Mouse (Mus musculus) intestine, embryonic 15.5 days (tissue): ENCODE measurements around the gene Adh7. TPM values are rescaled to one million over a fixed set of nuclear protein-coding genes. Genes with fewer than 3 reads are reported as not detected.

ENCODE experiments used
- ATAC-seq: fragments of 200-750 bp; cut with Nextera tagmentation; 2 replicates; pipeline ENCODE4 v1.8.0; 2017; ENCODE audit warnings: moderate TSS enrichment, moderate library complexity
- H3K27ac ChIP-seq: fragments of 300-500 bp; sonication (generic); 2 replicates; pipeline ENCODE4 v1.5.1; 2015; ENCODE audit warnings: mild to moderate bottlenecking, inconsistent platforms
- H3K27me3 ChIP-seq: fragments of 300-500 bp; sonication (generic); replicated peaks from 2 replicates; pipeline ENCODE4 v1.6.1; 2015; ENCODE audit warnings: inconsistent platforms
- H3K36me3 ChIP-seq: fragments of 300-500 bp; sonication (generic); 2 replicates; pipeline ENCODE4 v1.6.1; 2015; ENCODE audit warnings: inconsistent platforms
- H3K4me1 ChIP-seq: fragments of 300-500 bp; sonication (generic); replicated peaks from 2 replicates; pipeline ENCODE4 v1.6.1; 2015; ENCODE audit warnings: inconsistent platforms
- H3K4me2 ChIP-seq: fragments of 300-500 bp; sonication (generic); replicated peaks from 2 replicates; pipeline ENCODE4 v1.6.1; 2015; ENCODE audit warnings: mild to moderate bottlenecking, inconsistent platforms
- H3K4me3 ChIP-seq: fragments of 300-500 bp; sonication (generic); replicated peaks from 2 replicates; pipeline ENCODE4 v1.5.1; 2015; ENCODE audit warnings: inconsistent platforms
- H3K9ac ChIP-seq: fragments of 300-500 bp; sonication (generic); 2 replicates; pipeline ENCODE4 v1.6.1; 2015; ENCODE audit warnings: inconsistent platforms
- H3K9me3 ChIP-seq: fragments of 300-500 bp; sonication (generic); 2 replicates; pipeline ENCODE4 v1.6.1; 2016; ENCODE audit warnings: inconsistent platforms
- WGBS: fragments of 180-500 bp; shearing (Covaris S2); methylation state at CpG from one replicate; pipeline ENCODE4 v1.1.7; 2015; 5-methylcytosine and 5-hydroxymethylcytosine counted together
- polyA plus RNA-seq: library from polyadenylated mRNA; unstranded; fragments of >200 nt; fragmentation: Nextera tagmentation; extraction: Ambion mirVana; gene quantifications from 2 replicates; pipeline ENCODE4 v1.2.1, GENCODE M21; 2015

Adh7 gene
- polyA plus RNA-seq, 1 experiment from 2014 or later, result 0.30 TPM

DNA sequence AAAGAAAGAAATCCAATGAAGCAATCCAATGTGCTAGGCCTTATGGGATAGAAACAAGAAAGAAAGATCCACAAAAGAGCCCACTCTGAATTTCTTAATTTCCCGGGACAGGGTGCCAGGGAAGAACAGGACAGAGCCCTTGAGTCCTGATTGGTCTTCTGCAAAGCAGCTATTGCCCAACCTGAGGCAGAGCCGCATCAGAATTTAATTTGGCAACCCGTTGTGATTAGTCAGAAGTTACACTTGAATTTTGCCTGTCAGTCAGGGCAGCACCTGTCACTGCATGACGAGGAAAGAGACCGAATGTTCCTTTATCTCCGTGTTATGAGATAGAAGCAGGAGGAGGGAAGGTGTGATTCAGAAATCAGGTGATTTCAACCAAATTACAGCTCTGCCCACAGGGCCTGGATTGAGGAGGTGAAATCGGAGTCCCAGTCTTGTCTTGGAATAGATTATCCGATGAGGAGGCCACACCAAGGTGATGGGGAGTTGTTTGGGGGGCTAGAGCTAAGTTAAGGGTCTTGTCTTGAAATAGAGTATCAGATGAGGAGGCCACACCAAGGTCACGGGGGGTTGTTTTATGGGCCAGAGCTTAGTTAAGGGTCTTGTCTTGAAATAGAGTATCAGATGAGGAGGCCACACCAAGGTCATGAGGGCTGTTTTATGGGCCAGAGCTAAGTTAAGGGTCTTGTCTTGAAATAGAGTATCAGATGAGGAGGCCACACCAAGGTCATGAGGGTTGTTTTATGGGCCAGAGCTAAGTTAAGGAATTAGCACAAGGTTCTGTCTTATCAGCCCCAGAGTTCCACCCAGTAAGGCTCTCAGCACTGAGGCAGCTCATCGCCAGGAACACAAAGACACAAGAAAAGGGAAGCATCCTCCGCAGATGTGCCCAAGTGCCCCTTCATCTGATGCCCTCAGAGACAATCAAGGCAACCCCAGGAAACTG lies 43.4 kb downstream of the Adh7 start, which contains the start of gene Adh1:
TSS of gene Adh1 (plus strand) at position 271 of the 949 bp plus-strand sequence.
- no peaks in the 10 kb centered on the region for H3K36me3 ChIP-seq
- no peak within 1 kb of the TSS for H3K4me2 ChIP-seq
- H3K27ac ChIP-seq, result no peak within 1 kb of the TSS
- H3K9ac ChIP-seq, result no peak within 1 kb of the TSS
- ATAC-seq, result peak; percentile 78
- H3K4me1 ChIP-seq, result no peaks in the 10 kb centered on the region
- no peaks in the 10 kb centered on the region for H3K9me3 ChIP-seq
- no peaks in the 10 kb centered on the region for H3K27me3 ChIP-seq
- WGBS, result 71% methylated on average over 11 of the region's 11 CpGs
- H3K4me3 ChIP-seq, result no peak within 1 kb of the TSS

DNA sequence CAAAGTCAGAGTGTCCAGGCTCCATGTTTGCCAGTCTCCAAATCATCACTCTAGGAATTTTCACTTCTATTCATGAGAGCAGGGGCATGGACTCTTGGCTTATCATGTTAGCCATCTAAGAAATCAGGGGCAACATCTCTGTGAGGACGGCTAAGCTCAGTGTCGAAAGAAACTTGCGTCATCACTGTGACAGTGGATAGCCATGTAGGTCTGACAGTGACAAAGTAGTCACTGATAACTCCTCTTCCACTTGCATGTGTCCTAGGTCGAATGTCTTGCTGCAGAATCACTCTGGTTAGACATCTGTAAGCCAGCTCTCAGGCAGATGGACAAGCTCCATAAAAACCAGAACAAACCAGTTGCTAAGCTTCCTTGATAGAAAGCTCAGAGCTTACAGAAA lies 45.0 kb downstream of the Adh7 start:
- ATAC-seq, result no peak
- no peak overlapping the region for H3K4me3 ChIP-seq
- H3K36me3 ChIP-seq, result no peaks in the 10 kb centered on the region
- no peaks in the 10 kb centered on the region for H3K27me3 ChIP-seq
- WGBS, result 52% methylated on average over 4 of the region's 4 CpGs
- no peak overlapping the region for H3K9ac ChIP-seq
- H3K4me2 ChIP-seq, result no peak overlapping the region
- no peaks in the 10 kb centered on the region for H3K9me3 ChIP-seq
- H3K4me1 ChIP-seq, result no peaks in the 10 kb centered on the region
- H3K27ac ChIP-seq, result no peak overlapping the region

- Histone ChIP-seq H3K9me3 (no peaks in the 10 kb centered on the region), H3K9ac (no peak overlapping the region), H3K4me2 (no peak overlapping the region), H3K27me3 (no peaks in the 10 kb centered on the region), H3K4me3 (no peak overlapping the region), H3K27ac (no peak overlapping the region), H3K36me3 (no peaks in the 10 kb centered on the region), H3K4me1 (no peaks in the 10 kb centered on the region)
- no peak for ATAC-seq
- WGBS, result 62% methylated on average over 5 of the region's 5 CpGs
Observed at GRCm38 (mm10) chr3:138263154-138263930, 45.8 kb downstream of the Adh7 start.

GRCm38 (mm10) chr3:138264648-138265047 lies 47.1 kb downstream of the Adh7 start:
- no peaks in the 10 kb centered on the region for H3K36me3 ChIP-seq
- no peak for ATAC-seq
- WGBS, result 73% methylated on average over 3 of the region's 3 CpGs
- no peaks in the 10 kb centered on the region for H3K9me3 ChIP-seq
- no peaks in the 10 kb centered on the region for H3K4me1 ChIP-seq
- H3K9ac ChIP-seq, result no peak overlapping the region
- no peak overlapping the region for H3K4me3 ChIP-seq
- H3K27me3 ChIP-seq, result no peaks in the 10 kb centered on the region
- H3K27ac ChIP-seq, result no peak overlapping the region
- no peak overlapping the region for H3K4me2 ChIP-seq

DNA sequence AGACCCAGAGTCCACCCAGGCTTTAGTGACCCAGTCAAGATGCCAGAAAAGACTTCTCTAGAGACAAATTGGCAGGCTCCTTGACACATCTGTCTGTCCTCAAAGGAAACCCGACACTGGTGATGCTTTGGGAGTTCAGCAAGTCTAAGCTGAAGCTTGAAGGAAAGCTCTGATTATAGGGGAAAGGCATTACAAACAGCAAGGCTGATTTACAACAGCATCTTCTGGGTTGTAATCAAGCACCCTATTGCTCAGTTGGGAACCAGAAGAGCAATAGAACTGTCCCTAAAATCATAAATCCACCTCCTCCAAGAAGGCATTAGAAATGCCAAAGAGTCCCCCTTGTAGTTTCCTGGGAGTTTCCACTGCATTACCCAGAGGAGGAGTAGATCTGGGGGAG lies 52.9 kb downstream of the Adh7 start:
- no peak for ATAC-seq
- Histone ChIP-seq H3K27me3 (no peaks in the 10 kb centered on the region), H3K27ac (no peak overlapping the region), H3K4me3 (no peak overlapping the region), H3K9ac (no peak overlapping the region), H3K9me3 (no peaks in the 10 kb centered on the region), H3K4me2 (no peak overlapping the region), H3K4me1 (no peaks in the 10 kb centered on the region), H3K36me3 (no peaks in the 10 kb centered on the region)
- 24% methylated on average over 1 of the region's 1 CpGs for WGBS

DNA sequence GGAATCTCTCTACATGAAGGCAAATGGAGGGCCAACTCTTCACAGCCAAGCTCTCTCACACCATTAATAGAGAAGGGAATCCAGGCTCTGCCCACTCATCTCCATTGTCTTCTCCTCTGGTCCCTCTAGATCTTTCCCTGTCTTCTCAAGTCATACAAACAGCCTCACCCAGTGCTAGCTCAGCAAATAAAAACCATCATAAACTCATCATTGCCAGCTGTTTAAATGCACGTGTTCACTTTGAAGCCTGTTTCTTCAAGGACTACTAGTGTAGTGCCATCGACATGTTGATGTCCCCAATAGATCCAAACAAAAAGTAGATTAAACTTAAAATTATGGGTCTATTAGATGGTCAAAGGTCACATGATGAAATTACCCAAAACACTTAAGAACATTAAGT lies 53.7 kb downstream of the Adh7 start:
- Histone ChIP-seq H3K36me3 (no peaks in the 10 kb centered on the region), H3K9me3 (no peaks in the 10 kb centered on the region), H3K9ac (no peak overlapping the region), H3K4me1 (no peaks in the 10 kb centered on the region), H3K27ac (no peak overlapping the region), H3K4me3 (no peak overlapping the region), H3K4me2 (no peak overlapping the region), H3K27me3 (no peaks in the 10 kb centered on the region)
- no peak for ATAC-seq
- WGBS, result 54% methylated on average over 2 of the region's 2 CpGs

DNA sequence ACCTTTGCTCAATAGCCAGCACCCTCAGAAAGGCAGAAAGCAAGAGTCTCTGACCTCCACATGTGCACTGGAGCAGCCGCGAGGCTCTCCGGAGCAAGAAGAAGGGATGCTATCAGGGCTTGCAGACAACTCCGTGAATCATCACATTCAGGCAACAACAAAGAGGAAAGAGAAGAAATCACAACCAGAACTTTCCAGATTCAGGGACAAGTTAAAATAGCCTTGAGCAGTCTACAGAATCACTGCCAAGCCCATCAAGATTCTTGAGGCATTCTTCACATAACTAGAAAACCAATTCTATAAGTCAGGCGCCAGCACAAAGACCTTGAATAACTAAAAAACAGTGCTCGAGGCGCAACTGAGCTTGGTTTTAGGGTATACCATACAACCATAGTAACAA lies 55.5 kb downstream of the Adh7 start:
- no peak overlapping the region for H3K4me3 ChIP-seq
- H3K9ac ChIP-seq, result no peak overlapping the region
- 87% methylated on average over 7 of the region's 7 CpGs for WGBS
- H3K27me3 ChIP-seq, result no peaks in the 10 kb centered on the region
- peaks cover 8% of the 10 kb centered on the region; the same call in 1 of the 2 replicates for H3K4me1 ChIP-seq
- no peak for ATAC-seq
- no peak overlapping the region for H3K4me2 ChIP-seq
- H3K27ac ChIP-seq, result no peak overlapping the region
- no peaks in the 10 kb centered on the region for H3K36me3 ChIP-seq
- no peaks in the 10 kb centered on the region for H3K9me3 ChIP-seq

- Histone ChIP-seq H3K9me3 (no peaks in the 10 kb centered on the region), H3K36me3 (no peaks in the 10 kb centered on the region), H3K9ac (no peak overlapping the region), H3K4me2 (no peak overlapping the region), H3K4me3 (no peak overlapping the region), H3K27me3 (no peaks in the 10 kb centered on the region), H3K4me1 (peaks cover 8% of the 10 kb centered on the region; the same call in 1 of the 2 replicates), H3K27ac (no peak overlapping the region)
- 55% methylated on average over 3 of the region's 3 CpGs for WGBS
- ATAC-seq, result no peak
Observed at GRCm38 (mm10) chr3:138275100-138275499, 57.5 kb downstream of the Adh7 start.

- Histone ChIP-seq H3K27me3 (no peaks in the 10 kb centered on the region), H3K4me1 (peaks cover 1% of the 10 kb centered on the region; the same call in 1 of the 2 replicates), H3K4me2 (no peak overlapping the region), H3K27ac (no peak overlapping the region), H3K4me3 (no peak overlapping the region), H3K9me3 (no peaks in the 10 kb centered on the region), H3K36me3 (no peaks in the 10 kb centered on the region), H3K9ac (no peak overlapping the region)
- ATAC-seq, result no peak
- WGBS, result 95% methylated on average over 9 of the region's 9 CpGs
Observed at GRCm38 (mm10) chr3:138282556-138282955, 65.0 kb downstream of the Adh7 start.

Other genes with a start within 250 kb of the Adh7 start
- gene Dapp1, start 236.2 kb upstream of the Adh7 start, polyA plus RNA-seq, result 23.2 and 23.7 TPM in 2 replicates
- 0.14 and 0.18 TPM in 2 replicates for gene 1110002E22Rik, start 152.7 kb upstream of the Adh7 start, polyA plus RNA-seq
- 0.24 and 0.31 TPM in 2 replicates for gene Gm5105, start 150.4 kb upstream of the Adh7 start, polyA plus RNA-seq
- gene Trmt10a, start 74.3 kb upstream of the Adh7 start, polyA plus RNA-seq, result 8.8 and 12.9 TPM in 2 replicates
- gene Mttp, start 72.8 kb upstream of the Adh7 start, polyA plus RNA-seq, result 228 and 249 TPM in 2 replicates
- gene 4930579F01Rik, start 23.9 kb upstream of the Adh7 start, polyA plus RNA-seq, result 0.20 TPM in 1 of 2 replicates, not detected in the other
- 396 and 436 TPM in 2 replicates for gene Adh1, start 43.2 kb downstream of the Adh7 start, polyA plus RNA-seq
- gene Adh6a, start 95.5 kb downstream of the Adh7 start, polyA plus RNA-seq, result 1.7 and 2.3 TPM in 2 replicates
- 0.16 and 0.19 TPM in 2 replicates for gene Adh6b, start 124.0 kb downstream of the Adh7 start, polyA plus RNA-seq
- gene Adh4, start 197.7 kb downstream of the Adh7 start, polyA plus RNA-seq, result 0.13 and 0.31 TPM in 2 replicates
- 215 and 222 TPM in 2 replicates for gene Adh5, start 225.3 kb downstream of the Adh7 start, polyA plus RNA-seq